Mouse (Mus musculus): Measurements from ENCODE around the gene Snrnp27. TPM values are rescaled to one million over a fixed set of nuclear protein-coding genes. Genes with fewer than 3 reads are reported as not detected.

Gene Snrnp27
- polyA plus RNA-seq, 1 experiment = 4.5 TPM

- TF ChIP-seq CTCF (IDR thresholded peaks at IDR 0.05; ENCODE audit: extremely low read depth, insufficient read depth, insufficient read length, insufficient replicate concordance) = no peak
- no peak for TF ChIP-seq POLR2A (IDR thresholded peaks at IDR 0.05; ENCODE audit: low read depth, low read length)
- Histone ChIP-seq H3K27ac (ENCODE audit: insufficient read depth, low read length) (no peak within 1 kb of the TSS), H3K4me3 (ENCODE audit: extremely low read depth, insufficient read depth, insufficient read length) (no peak within 1 kb of the TSS), H3K4me1 (ENCODE audit: control insufficient read depth, insufficient read depth, insufficient read length) (no peaks in the 10 kb centered on the region), H3K27me3 (ENCODE audit: control insufficient read depth, insufficient read depth, low read length) (no peaks in the 10 kb centered on the region), H3K36me3 (ENCODE audit: control insufficient read depth, insufficient read depth, low read length) (no peaks in the 10 kb centered on the region)
- WGBS = 66% methylated on average over 10 of the region's 10 CpGs
- DNase-seq (ENCODE audit: low read depth in 1 of 2, low spot score in 2 of 2) = no peak
These were observed 56.4 kb downstream of the Snrnp27 start, which contains the start of gene Asprv1 for GRCm38 (mm10) chr6:86627946-86628345. Gene Asprv1, plus strand, starts transcription at chr6:86628164.

Other genes starting within 250 kb of the Snrnp27 start
- gene C87436, start 246.1 kb downstream of the Snrnp27 start, polyA plus RNA-seq (2012; rRNA removed) = 9.5 and 9.7 TPM in 2 replicates
- gene Pcbp1, start 158.2 kb downstream of the Snrnp27 start, polyA plus RNA-seq (2012; rRNA removed) = 166 and 200 TPM in 2 replicates
- gene Asprv1, start 56.4 kb downstream of the Snrnp27 start, polyA plus RNA-seq (2012; rRNA removed) = 2.5 and 3.2 TPM in 2 replicates
- 21.6 and 24.0 TPM in 2 replicates for gene Mxd1, start 15.4 kb downstream of the Snrnp27 start, polyA plus RNA-seq (2012; rRNA removed)
- 5.4 and 7.8 TPM in 2 replicates for gene Gmcl1, start 48.9 kb upstream of the Snrnp27 start, polyA plus RNA-seq (2012; rRNA removed)
- gene Anxa4, start 109.1 kb upstream of the Snrnp27 start, polyA plus RNA-seq (2012; rRNA removed) = 9.7 and 13.7 TPM in 2 replicates
- gene Aak1, start 165.0 kb upstream of the Snrnp27 start, polyA plus RNA-seq (2012; rRNA removed) = 21.5 and 22.1 TPM in 2 replicates

Measured in spleen, adult 2 months (tissue).